Mouse (Mus musculus): Measurements from ENCODE around the gene Kdm5c.

- no peak for TF ChIP-seq CTCF (conservative IDR thresholded peaks at IDR 0.05; ENCODE audit: low read length)
- TF ChIP-seq NANOG (IDR thresholded peaks at IDR 0.05; ENCODE audit: borderline replicate concordance, low read length): no peak
These were observed 87.7 kb downstream of the Kdm5c start for GRCm38 (mm10) chrX:152320535-152320934.

Data from E14TG2a.4 (cell line).